Mouse (Mus musculus) lung, embryonic 16.5 days (tissue): ENCODE results near the gene Olfr1357. TPM values are rescaled to one million over a fixed set of nuclear protein-coding genes. Genes with fewer than 3 reads are reported as not detected.
"Not testable (repeated sequence)": the region's sequence is repeated elsewhere in the genome, so short reads cannot be mapped to it uniquely, and the experiment has no call there.

Source experiments
- ATAC-seq: fragments of 200-750 bp; cut with Nextera tagmentation; 2 replicates; pipeline ENCODE4 v1.8.0; 2017; ENCODE audit warnings: low read depth, mild to moderate bottlenecking, moderate library complexity
- H3K27ac ChIP-seq: fragments of 300-500 bp; sonication (generic); 2 replicates; pipeline ENCODE4 v1.5.1; 2014; ENCODE audit warnings: mild to moderate bottlenecking, control low read depth, low read length
- H3K27me3 ChIP-seq: fragments of 300-500 bp; sonication (generic); 2 replicates; pipeline ENCODE4 v1.6.1; 2014; ENCODE audit warnings: low read depth, low read length, mixed read lengths; ENCODE audit not compliant: control insufficient read depth, insufficient read depth
- H3K36me3 ChIP-seq: fragments of 300-500 bp; sonication (generic); 2 replicates; pipeline ENCODE4 v1.6.1; 2014; ENCODE audit warnings: low read length; ENCODE audit not compliant: control insufficient read depth, insufficient read depth
- H3K4me1 ChIP-seq: fragments of 300-500 bp; sonication (generic); replicated peaks from 2 replicates; pipeline ENCODE4 v1.6.1; 2014; ENCODE audit warnings: low read length, mixed read lengths; ENCODE audit not compliant: control insufficient read depth, insufficient read depth
- H3K4me2 ChIP-seq: fragments of 300-500 bp; sonication (generic); 2 replicates; pipeline ENCODE4 v1.6.1; 2014; ENCODE audit warnings: low read depth, low read length, control low read depth
- H3K4me3 ChIP-seq: fragments of 300-500 bp; sonication (generic); 2 replicates; pipeline ENCODE4 v1.5.1; 2014; ENCODE audit warnings: mild to moderate bottlenecking, low read length, control low read depth
- H3K9ac ChIP-seq: fragments of 300-500 bp; sonication (generic); 2 replicates; pipeline ENCODE4 v1.6.1; 2014; ENCODE audit warnings: low read length, control low read depth
- H3K9me3 ChIP-seq: fragments of 300-500 bp; sonication (generic); 2 replicates; pipeline ENCODE4 v1.6.1; 2016; ENCODE audit warnings: low read length; ENCODE audit not compliant: control insufficient read depth
- WGBS: fragments of 180-500 bp; shearing (Covaris S2); extraction: QIAGEN DNeasy Blood & Tissue Kit; methylation state at CpG from one replicate; pipeline ENCODE4 v1.1.7; 2014; 5-methylcytosine and 5-hydroxymethylcytosine counted together
- polyA plus RNA-seq: library from polyadenylated mRNA; unstranded; fragments of >200 nt; fragmentation: Nextera tagmentation; extraction: Ambion mirVana; gene quantifications from 2 replicates; pipeline ENCODE4 v1.2.1, GENCODE M21; 2015

The Olfr1357 gene
- not detected in 2 replicates for polyA plus RNA-seq

GRCm38 (mm10) chr10:78617974-78618373 lies at the start of gene Olfr1357:
Gene Olfr1357, minus strand, starts transcription at chr10:78618074.
- WGBS: 83% methylated on average over 1 of the region's 1 CpGs
- Histone ChIP-seq H3K4me3 (no peak within 1 kb of the TSS), H3K9ac (no peak within 1 kb of the TSS), H3K4me1 (no peaks in the 10 kb centered on the region), H3K27ac (no peak within 1 kb of the TSS), H3K9me3 (no peaks in the 10 kb centered on the region), H3K27me3 (no peaks in the 10 kb centered on the region), H3K4me2 (no peak within 1 kb of the TSS), H3K36me3 (no peaks in the 10 kb centered on the region)
- no peak for ATAC-seq

- not testable (repeated sequence) for H3K4me1 ChIP-seq, H3K4me3 ChIP-seq, ATAC-seq, H3K9me3 ChIP-seq, H3K36me3 ChIP-seq, H3K4me2 ChIP-seq, H3K27ac ChIP-seq, H3K9ac ChIP-seq, H3K27me3 ChIP-seq
- WGBS: 85% methylated on average over 10 of the region's 10 CpGs
Measured at GRCm38 (mm10) chr10:78666696-78667095, 48.8 kb upstream of the Olfr1357 start.

DNA sequence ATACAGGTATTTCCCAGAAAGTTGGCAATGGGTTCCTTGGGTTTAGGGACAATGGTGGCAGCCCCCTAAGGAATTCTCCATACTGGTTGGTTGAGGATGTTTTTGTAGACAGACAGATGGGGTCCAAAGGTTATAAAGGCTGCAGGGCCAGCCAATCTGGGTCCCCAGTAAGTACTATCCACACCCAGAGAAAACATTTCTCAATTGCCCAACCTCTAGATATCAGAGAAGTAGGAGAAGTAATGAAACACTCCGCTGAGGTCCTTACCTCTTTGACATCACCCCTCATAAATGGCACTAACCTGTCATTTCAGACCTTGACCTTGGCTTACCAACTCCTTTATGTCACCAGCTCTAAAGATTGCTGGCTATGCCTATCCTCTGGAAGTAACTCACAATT lies 46.7 kb upstream of the Olfr1357 start:
- Histone ChIP-seq H3K27me3 (no peaks in the 10 kb centered on the region), H3K9me3 (no peaks in the 10 kb centered on the region), H3K36me3 (no peaks in the 10 kb centered on the region), H3K4me2 (no peak overlapping the region), H3K4me1 (no peaks in the 10 kb centered on the region), H3K9ac (no peak overlapping the region), H3K27ac (no peak overlapping the region), H3K4me3 (no peak overlapping the region)
- WGBS: 84% methylated on average over 1 of the region's 1 CpGs
- no peak for ATAC-seq

- Histone ChIP-seq H3K4me2 (no peak overlapping the region), H3K9ac (no peak overlapping the region), H3K4me3 (no peak overlapping the region), H3K9me3 (no peaks in the 10 kb centered on the region), H3K27me3 (no peaks in the 10 kb centered on the region), H3K27ac (no peak overlapping the region), H3K36me3 (no peaks in the 10 kb centered on the region), H3K4me1 (no peaks in the 10 kb centered on the region)
- WGBS: 60% methylated on average over 1 of the region's 1 CpGs
- ATAC-seq: peak; percentile 49; the same call in 1 of the 2 replicates
Measured at GRCm38 (mm10) chr10:78661198-78661597, 43.3 kb upstream of the Olfr1357 start.

GRCm38 (mm10) chr10:78632311-78632710 lies 14.4 kb upstream of the Olfr1357 start:
- Histone ChIP-seq H3K27ac (no peak overlapping the region), H3K36me3 (no peaks in the 10 kb centered on the region), H3K9me3 (no peaks in the 10 kb centered on the region), H3K4me2 (no peak overlapping the region), H3K9ac (no peak overlapping the region), H3K27me3 (no peaks in the 10 kb centered on the region), H3K4me1 (no peaks in the 10 kb centered on the region), H3K4me3 (no peak overlapping the region)
- peak; percentile 59; the same call in 1 of the 2 replicates for ATAC-seq
- 8% methylated on average over 6 of the region's 6 CpGs for WGBS

DNA sequence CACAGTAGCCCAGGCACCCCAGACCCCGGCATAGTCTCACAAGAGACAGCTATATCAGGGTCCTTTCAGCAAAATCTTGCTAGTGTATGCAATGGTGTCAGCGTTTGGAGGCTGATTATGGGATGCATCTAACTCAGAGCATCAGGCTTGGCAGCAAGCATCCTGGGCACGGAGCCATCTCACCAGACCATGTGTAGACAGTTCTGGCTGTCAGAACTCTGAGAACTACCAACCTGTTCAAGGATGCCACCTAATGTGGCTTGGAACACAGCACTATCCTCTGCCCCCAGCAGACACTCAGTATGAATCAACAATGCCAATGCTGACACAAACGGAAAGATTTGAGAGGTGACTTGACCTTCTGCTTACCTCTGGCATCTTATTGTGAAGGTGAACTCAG lies 12.3 kb upstream of the Olfr1357 start:
- no peaks in the 10 kb centered on the region for H3K4me1 ChIP-seq

GRCm38 (mm10) chr10:78623143-78623542 lies 5.3 kb upstream of the Olfr1357 start:
- H3K4me2 ChIP-seq, H3K4me3 ChIP-seq, H3K36me3 ChIP-seq, H3K9ac ChIP-seq, H3K9me3 ChIP-seq, H3K27ac ChIP-seq, H3K4me1 ChIP-seq, ATAC-seq, H3K27me3 ChIP-seq: not testable (repeated sequence)
- 74% methylated on average over 3 of the region's 3 CpGs for WGBS

More for the DNA sequence above, 12.3 kb upstream of the Olfr1357 start:
- no peak overlapping the region for H3K27ac ChIP-seq
- no peak for ATAC-seq
- H3K27me3 ChIP-seq: no peaks in the 10 kb centered on the region
- H3K9me3 ChIP-seq: no peaks in the 10 kb centered on the region
- H3K36me3 ChIP-seq: no peaks in the 10 kb centered on the region
- H3K4me2 ChIP-seq: no peak overlapping the region
- no peak overlapping the region for H3K9ac ChIP-seq
- WGBS: 65% methylated on average over 4 of the region's 4 CpGs
- H3K4me3 ChIP-seq: no peak overlapping the region

DNA sequence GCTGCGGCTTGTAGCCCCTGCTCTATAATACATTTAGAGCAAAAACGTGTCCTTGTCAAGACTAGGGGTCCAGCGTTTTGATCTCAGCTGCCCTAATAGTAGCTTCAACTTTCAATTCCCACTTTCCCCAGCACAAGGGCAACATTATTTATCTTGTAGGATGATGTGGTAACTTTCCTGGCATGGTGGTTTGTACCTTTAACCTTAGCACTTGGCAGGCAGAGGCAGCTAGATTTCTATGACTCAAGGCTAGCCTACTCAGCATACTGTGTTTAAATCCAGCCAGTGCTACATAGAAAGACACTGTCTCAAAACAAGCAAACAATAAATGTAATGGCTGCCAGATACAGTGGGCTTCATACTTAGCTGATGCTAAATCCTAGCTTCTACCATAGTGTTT lies 10.3 kb downstream of the Olfr1357 start:
- no peaks in the 10 kb centered on the region for H3K9me3 ChIP-seq
- ATAC-seq: no peak
- no peaks in the 10 kb centered on the region for H3K36me3 ChIP-seq
- no peaks in the 10 kb centered on the region for H3K27me3 ChIP-seq
- WGBS: 59% methylated on average over 3 of the region's 3 CpGs
- no peak overlapping the region for H3K9ac ChIP-seq
- H3K4me3 ChIP-seq: no peak overlapping the region
- H3K27ac ChIP-seq: no peak overlapping the region
- no peaks in the 10 kb centered on the region for H3K4me1 ChIP-seq
- no peak overlapping the region for H3K4me2 ChIP-seq

DNA sequence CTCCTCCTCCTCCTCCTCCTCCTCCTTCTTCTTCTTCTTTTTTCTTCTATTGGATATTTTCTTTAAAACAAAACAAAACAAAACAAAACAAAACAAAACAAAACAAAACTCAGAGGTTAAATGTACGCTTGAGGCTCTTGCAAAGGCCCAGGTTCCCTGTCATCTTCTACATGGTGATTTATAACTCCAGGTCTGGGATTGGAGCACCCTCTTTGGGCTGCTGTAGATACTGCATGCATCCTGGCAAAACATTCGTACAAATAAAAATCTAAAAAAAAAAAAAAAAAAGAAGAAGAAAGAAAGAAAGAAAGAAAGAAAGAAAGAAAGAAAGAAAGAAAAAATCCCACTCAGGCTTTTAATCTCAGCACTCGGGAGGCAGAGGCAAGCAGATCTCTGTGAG lies 12.8 kb downstream of the Olfr1357 start:
- no peak overlapping the region for H3K27ac ChIP-seq

DNA sequence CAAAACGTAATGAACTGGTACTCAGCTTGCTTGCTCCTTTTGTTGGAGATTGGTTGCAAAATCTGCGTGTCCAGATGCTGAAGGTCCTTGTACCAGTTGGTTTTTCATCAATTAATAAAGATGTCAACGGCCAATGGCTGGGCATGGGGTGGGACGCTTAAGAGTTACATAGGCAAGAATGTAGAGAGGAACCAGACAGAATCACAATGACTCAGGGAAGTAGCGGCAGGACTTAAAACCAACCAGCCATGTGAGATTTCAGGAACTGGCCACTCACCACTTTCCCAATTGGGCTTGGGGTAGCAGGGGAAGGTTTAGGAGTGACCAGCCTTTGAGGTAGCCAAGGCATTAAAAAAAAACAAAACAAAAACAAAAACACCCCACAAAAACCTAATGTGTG lies 18.0 kb downstream of the Olfr1357 start:
- no peaks in the 10 kb centered on the region for H3K4me1 ChIP-seq
- H3K27me3 ChIP-seq: no peaks in the 10 kb centered on the region
- no peak for ATAC-seq
- H3K9me3 ChIP-seq: no peaks in the 10 kb centered on the region
- H3K36me3 ChIP-seq: no peaks in the 10 kb centered on the region
- no peak overlapping the region for H3K4me3 ChIP-seq
- 82% methylated on average over 5 of the region's 5 CpGs for WGBS
- H3K4me2 ChIP-seq: no peak overlapping the region
- H3K27ac ChIP-seq: no peak overlapping the region
- H3K9ac ChIP-seq: no peak overlapping the region

More for the DNA sequence above, 12.8 kb downstream of the Olfr1357 start:
- Histone ChIP-seq H3K36me3 (no peaks in the 10 kb centered on the region), H3K9me3 (no peaks in the 10 kb centered on the region), H3K4me3 (no peak overlapping the region), H3K27me3 (no peaks in the 10 kb centered on the region), H3K9ac (no peak overlapping the region), H3K4me2 (no peak overlapping the region), H3K4me1 (no peaks in the 10 kb centered on the region)
- 45% methylated on average over 3 of the region's 3 CpGs for WGBS
- ATAC-seq: no peak
